Mouse (Mus musculus) heart, adult 2 months (tissue): ENCODE measurements around the gene Fhit.

ENCODE experiments used
- CTCF ChIP-seq: fragments of 200-600 bp; IDR thresholded peaks from 2 replicates; pipeline ENCODE4 v1.8.1; 2022; ENCODE audit warnings: antibody characterized with exemption, mild to moderate bottlenecking, moderate library complexity
- POLR2A ChIP-seq: fragments of 200-500 bp; IDR thresholded peaks from 2 replicates; pipeline ENCODE4 v1.6.1; 2011; ENCODE audit warnings: mild to moderate bottlenecking, low read depth, low read length, control low read depth; ENCODE audit not compliant: insufficient read depth

GRCm38 (mm10) chr14:9669766-9670165, 1492.1 kb downstream of the Fhit start:
- TF ChIP-seq CTCF (no peak), POLR2A (no peak)
